Mouse (Mus musculus) C2C12 (cell line): Measurements from ENCODE around the gene Amer2. TPM values are rescaled to one million over a fixed set of nuclear protein-coding genes. Genes with fewer than 3 reads are reported as not detected.
"Not testable (repeated sequence)": the region's sequence is repeated elsewhere in the genome, so short reads cannot be mapped to it uniquely, and the experiment has no call there.

Experiments used
- H3K27me3 ChIP-seq: one replicate; pipeline ENCODE4 v1.6.1; 2011; ENCODE audit not compliant: control insufficient read depth, insufficient read depth, insufficient read length
- H3K36me3 ChIP-seq: one replicate; pipeline ENCODE4 v1.6.1; 2011; ENCODE audit not compliant: control insufficient read depth, insufficient read depth
- H3K4me3 ChIP-seq: one replicate; pipeline ENCODE4 v1.5.1; 2011; ENCODE audit warnings: mild to moderate bottlenecking, control low read depth; ENCODE audit not compliant: poor library complexity, insufficient read depth, severe bottlenecking
- H3K79me2 ChIP-seq: one replicate; pipeline ENCODE4 v1.6.1; 2011; ENCODE audit not compliant: control insufficient read depth, insufficient read depth
- H3K79me3 ChIP-seq: one replicate; pipeline ENCODE4 v1.6.1; 2011; ENCODE audit warnings: low read depth, control low read depth
- H3ac ChIP-seq: one replicate; pipeline ENCODE3; 2011; ENCODE audit warnings: low read depth; ENCODE audit not compliant: control insufficient read depth, insufficient read length
- CEBPB ChIP-seq: IDR thresholded peaks from one replicate; pipeline ENCODE4 v1.6.1; 2011; ENCODE audit warnings: low read depth, mild to moderate bottlenecking, control low read depth, moderate library complexity
- CTCF ChIP-seq: IDR thresholded peaks from one replicate; pipeline ENCODE4 v1.5.1; 2011; ENCODE audit not compliant: control insufficient read depth, insufficient read depth, insufficient read length
- FOSL1 ChIP-seq: IDR thresholded peaks from one replicate; pipeline ENCODE4 v1.8.0; 2011; ENCODE audit warnings: mild to moderate bottlenecking, low read length; ENCODE audit not compliant: poor library complexity, insufficient read depth, severe bottlenecking
- MAX ChIP-seq: IDR thresholded peaks from one replicate; pipeline ENCODE4 v1.6.1; 2011; ENCODE audit warnings: mild to moderate bottlenecking, control low read depth
- MYOD1 ChIP-seq: IDR thresholded peaks from one replicate; pipeline ENCODE4 v1.6.1; 2011; ENCODE audit warnings: low read depth; ENCODE audit not compliant: control insufficient read depth, insufficient read length
- MYOG ChIP-seq: IDR thresholded peaks from one replicate; pipeline ENCODE4 v1.6.1; 2011; ENCODE audit not compliant: control insufficient read depth, insufficient read length; ENCODE audit errors: extremely low read depth
- USF1 ChIP-seq: IDR thresholded peaks from one replicate; pipeline ENCODE4 v1.6.1; 2011; ENCODE audit warnings: low read depth, mild to moderate bottlenecking, control low read depth, moderate library complexity
- long read RNA-seq, 2 experiments: library from polyadenylated mRNA; unstranded; transcript quantifications; one replicate each; pipeline ENCODE4 v2.0.0; 2019 to 2020
- polyA plus RNA-seq: library from polyadenylated mRNA; unstranded; fragments of >200 nt; fragmentation: generic; extraction: Trizol; gene quantifications from one replicate; pipeline ENCODE4 v1.2.1, GENCODE M21; 2012; ENCODE audit warnings: missing spikeins

Amer2 gene
- under 0.01 TPM for polyA plus RNA-seq
- long read RNA-seq, experiment 1: 0 reads
- long read RNA-seq, experiment 2: 0 reads

GRCm38 (mm10) chr14:60372821-60373309 is at the start of gene Amer2:
Gene Amer2, plus strand, starts transcription at chr14:60373259.
- TF ChIP-seq MYOD1 (no peak), FOSL1 (no peak), CEBPB (no peak), USF1 (no peak), MYOG (no peak), MAX (no peak), CTCF (no peak)
- peaks cover 23% of the 10 kb centered on the region for H3K27me3 ChIP-seq
- H3K36me3 ChIP-seq: no peaks in the 10 kb centered on the region
- no peak within 1 kb of the TSS for H3K4me3 ChIP-seq
- no peaks in the 10 kb centered on the region for H3K79me2 ChIP-seq
- no peak within 1 kb of the TSS for H3ac ChIP-seq
- H3K79me3 ChIP-seq: no peaks in the 10 kb centered on the region

- not testable (repeated sequence) for H3K27me3 ChIP-seq, H3ac ChIP-seq, H3K79me3 ChIP-seq, H3K79me2 ChIP-seq, H3K4me3 ChIP-seq, H3K36me3 ChIP-seq
Measured at GRCm38 (mm10) chr14:60340001-60340400, 33.1 kb upstream of the Amer2 start.

- H3K36me3 ChIP-seq: no peaks in the 10 kb centered on the region
- no peak overlapping the region for H3ac ChIP-seq
- no peaks in the 10 kb centered on the region for H3K79me2 ChIP-seq
- peaks cover 8% of the 10 kb centered on the region for H3K27me3 ChIP-seq
- H3K4me3 ChIP-seq: no peak overlapping the region
- no peaks in the 10 kb centered on the region for H3K79me3 ChIP-seq
- TF ChIP-seq MYOG (no peak), MYOD1 (no peak), FOSL1 (no peak), CTCF (no peak), USF1 (no peak), MAX (no peak), CEBPB (no peak)
Measured at GRCm38 (mm10) chr14:60340570-60340969, 32.5 kb upstream of the Amer2 start.

- Histone ChIP-seq H3K79me2 (no peaks in the 10 kb centered on the region), H3ac (no peak overlapping the region), H3K27me3 (peaks cover 7% of the 10 kb centered on the region), H3K36me3 (no peaks in the 10 kb centered on the region), H3K79me3 (no peaks in the 10 kb centered on the region), H3K4me3 (no peak overlapping the region)
- TF ChIP-seq CEBPB: no peak
- no peak for TF ChIP-seq USF1
Measured at GRCm38 (mm10) chr14:60345326-60345876, 27.7 kb upstream of the Amer2 start.

- Histone ChIP-seq H3K27me3 (no peaks in the 10 kb centered on the region), H3K4me3 (no peak overlapping the region), H3K36me3 (no peaks in the 10 kb centered on the region), H3ac (no peak overlapping the region), H3K79me3 (no peaks in the 10 kb centered on the region), H3K79me2 (no peaks in the 10 kb centered on the region)
- TF ChIP-seq MYOG: no peak
- TF ChIP-seq MAX: no peak
- no peak for TF ChIP-seq USF1
- no peak for TF ChIP-seq CTCF
- no peak for TF ChIP-seq CEBPB
- TF ChIP-seq FOSL1: no peak
- TF ChIP-seq MYOD1: no peak
Measured at GRCm38 (mm10) chr14:60358347-60358746, 14.7 kb upstream of the Amer2 start.

GRCm38 (mm10) chr14:60361380-60362212 is 11.5 kb upstream of the Amer2 start:
- no peaks in the 10 kb centered on the region for H3K36me3 ChIP-seq

More at GRCm38 (mm10) chr14:60361380-60362212, 11.5 kb upstream of the Amer2 start:
- H3K79me2 ChIP-seq: no peaks in the 10 kb centered on the region
- no peaks in the 10 kb centered on the region for H3K79me3 ChIP-seq
- H3K4me3 ChIP-seq: no peak overlapping the region
- no peak for TF ChIP-seq MYOD1
- no peak for TF ChIP-seq USF1
- TF ChIP-seq CTCF: no peak
- TF ChIP-seq CEBPB: no peak
- TF ChIP-seq MAX: no peak
- TF ChIP-seq MYOG: no peak
- TF ChIP-seq FOSL1: no peak
- H3ac ChIP-seq: no peak overlapping the region
- no peaks in the 10 kb centered on the region for H3K27me3 ChIP-seq
